Mouse (Mus musculus) cerebellum, adult 8-10 months (tissue): ENCODE measurements at regions not wholly inside any gene's neighbourhood (a gene's known extent, or its start where the extent isn't known, plus 50 kb on each side); places are given as distances from the start of the nearest gene placed in this dataset.
A peak's percentile ranks its signal among the peaks of the same experiment; 100 is the strongest.
"Not testable (repeated sequence)": the region's sequence is repeated elsewhere in the genome, so short reads cannot be mapped to it uniquely, and the experiment has no call there.

Source experiments
- DNase-seq: peaks from one replicate; pipeline ENCODE4 v3.0.0; 2022

GRCm38 (mm10) chr9:91059460-91059859, 302.8 kb upstream of the Zic4 start:
- no peak for DNase-seq

DNA sequence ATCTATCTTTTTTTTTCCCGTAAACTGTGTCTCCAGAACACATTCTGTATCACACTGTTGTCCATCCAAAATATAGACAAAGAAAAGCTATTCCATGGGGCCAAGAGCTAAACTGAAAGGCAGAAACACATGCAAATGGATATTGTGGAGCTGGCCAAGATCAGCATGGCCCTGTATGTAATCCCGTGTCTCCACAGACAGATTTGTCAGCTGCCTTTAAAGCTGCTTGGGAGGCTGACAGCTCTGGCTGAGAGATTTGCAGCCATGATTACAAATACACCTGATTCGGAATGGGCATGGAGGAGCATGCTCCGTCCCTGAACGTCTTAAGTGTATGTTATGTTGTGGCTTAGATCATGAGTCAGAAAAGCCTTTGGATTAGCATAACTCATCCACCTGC, 292.7 kb upstream of the Zic4 start:
- no peak for DNase-seq

- no peak for DNase-seq
These were observed 288.6 kb upstream of the Zic4 start for GRCm38 (mm10) chr9:91073366-91074174.

DNA sequence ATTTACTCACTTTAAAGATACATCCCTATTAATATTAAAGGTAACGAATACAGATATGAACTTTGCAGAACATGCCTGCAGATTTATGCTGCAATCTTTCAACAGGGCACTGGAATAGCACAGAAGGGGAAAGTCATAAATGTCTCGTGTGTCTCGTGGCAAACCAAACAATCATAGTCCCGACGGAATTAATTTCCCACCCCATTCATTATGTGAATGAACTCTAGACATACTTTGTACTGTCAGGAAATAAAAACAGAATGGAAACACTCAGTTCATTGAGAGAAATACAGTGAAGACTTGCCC, 288.1 kb upstream of the Zic4 start:
- DNase-seq: no peak

DNA sequence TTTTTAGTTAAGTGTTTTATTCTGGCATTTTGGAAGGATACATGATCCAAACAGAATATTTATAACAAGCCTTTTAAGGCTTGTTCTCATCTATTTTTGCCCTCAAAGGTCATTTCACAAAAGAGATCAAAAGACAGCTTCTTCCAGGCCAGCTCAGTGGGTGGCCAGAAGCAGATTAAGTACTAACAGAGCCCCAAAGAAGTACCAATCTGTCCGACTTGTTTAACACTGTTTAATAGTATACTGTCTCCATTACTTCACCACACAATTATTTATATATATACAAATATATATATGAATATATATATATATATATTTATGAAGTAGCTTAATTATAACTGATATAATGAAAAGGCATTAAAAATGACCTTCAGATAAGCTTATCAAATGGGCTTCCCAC, 284.7 kb upstream of the Zic4 start:
- DNase-seq: no peak

DNA sequence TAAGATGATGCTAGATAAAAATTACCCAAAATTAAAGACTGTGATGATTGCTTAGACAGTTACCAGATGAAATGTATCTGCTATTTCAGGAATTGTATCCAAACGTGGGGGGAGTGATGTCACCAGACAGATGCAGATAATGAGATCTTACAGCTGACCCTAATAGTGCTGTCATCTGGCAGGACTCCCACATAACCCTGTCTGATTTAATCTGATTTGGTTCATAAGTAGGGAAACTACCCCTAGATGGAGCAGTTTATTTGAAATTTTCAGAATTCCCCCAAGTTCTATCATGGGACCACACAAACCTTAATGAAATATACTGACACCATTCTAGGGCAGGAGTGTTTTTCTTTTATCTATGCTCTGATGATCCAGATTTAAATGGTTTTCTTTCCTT, 278.4 kb upstream of the Zic4 start:
- DNase-seq: no peak

DNA sequence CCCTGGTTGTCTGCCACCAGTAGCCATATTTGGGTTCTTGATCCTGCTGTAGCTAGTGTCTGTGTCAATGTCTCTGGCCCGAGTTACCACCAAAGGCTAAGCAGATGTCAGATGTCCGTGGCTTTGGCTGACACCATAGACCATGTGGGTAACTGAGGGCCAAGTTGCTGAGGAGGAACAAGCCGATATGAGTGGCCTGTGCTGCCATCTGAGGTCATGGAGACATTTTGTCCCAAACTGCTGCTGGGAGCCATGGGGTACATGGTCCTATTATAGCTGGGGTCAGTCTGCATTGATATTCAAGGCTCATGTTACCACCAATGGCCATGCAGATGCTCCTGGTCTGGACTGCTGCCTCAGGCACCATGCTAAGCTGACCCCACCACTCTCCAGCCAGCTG, 276.3 kb upstream of the Zic4 start:
- no peak for DNase-seq

DNA sequence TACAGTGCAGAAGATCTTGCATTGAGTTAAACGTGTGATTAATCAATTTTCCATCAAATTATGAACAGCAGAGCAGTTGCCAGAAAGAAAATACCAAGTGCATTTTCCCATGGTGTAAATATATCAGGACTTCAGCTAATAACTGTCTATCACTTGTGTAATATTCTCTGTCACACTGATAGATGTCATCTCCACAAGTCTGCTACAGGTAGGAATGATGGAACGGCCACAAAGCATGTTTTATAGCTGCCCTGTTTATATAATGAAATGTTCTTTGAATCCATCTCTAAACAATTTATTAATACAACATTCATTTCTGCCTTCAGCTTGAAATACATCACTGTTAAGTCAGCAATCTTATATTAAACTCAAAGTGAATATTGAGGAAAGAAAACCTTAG, 272.9 kb upstream of the Zic4 start:
- no peak for DNase-seq

GRCm38 (mm10) chr9:91091421-91092050, 270.7 kb upstream of the Zic4 start:
- DNase-seq: no peak

- no peak for DNase-seq
These were observed 260.4 kb upstream of the Zic4 start for GRCm38 (mm10) chr9:91101614-91102407.

DNA sequence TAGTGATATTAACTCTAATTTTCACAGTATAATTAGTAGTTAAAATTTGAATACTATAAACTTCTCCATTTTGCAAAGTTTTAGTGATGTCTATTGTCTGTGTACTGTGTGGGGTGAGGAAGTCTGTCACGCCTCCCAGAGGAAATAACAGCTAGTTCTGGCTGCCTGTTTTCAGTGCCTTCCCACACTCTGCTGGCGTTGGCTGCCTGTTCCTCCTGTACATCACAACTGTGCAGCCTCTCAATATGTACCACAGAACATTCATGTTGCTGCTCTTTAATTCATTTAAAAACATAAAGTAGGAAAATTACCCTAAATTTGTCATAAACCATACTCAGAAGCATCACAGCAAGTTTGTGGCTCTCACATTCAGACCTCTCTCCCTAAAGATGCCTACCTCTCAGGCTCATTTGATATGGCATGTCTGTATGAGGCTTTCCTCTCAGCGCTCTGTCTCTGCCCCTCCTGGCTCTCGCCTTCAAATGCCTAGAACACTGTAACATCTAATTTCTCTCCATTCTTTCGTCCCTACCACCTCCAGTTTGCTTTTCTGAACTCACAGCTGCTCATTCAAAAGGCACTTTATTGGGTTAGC, 239.7 kb upstream of the Zic4 start:
- peak; percentile 62 for DNase-seq

- DNase-seq: peak; percentile 57
These were observed 239.0 kb upstream of the Zic4 start for GRCm38 (mm10) chr9:91123208-91123607.

GRCm38 (mm10) chr9:91126630-91127245, 235.5 kb upstream of the Zic4 start:
- DNase-seq: peak; percentile 83

DNA sequence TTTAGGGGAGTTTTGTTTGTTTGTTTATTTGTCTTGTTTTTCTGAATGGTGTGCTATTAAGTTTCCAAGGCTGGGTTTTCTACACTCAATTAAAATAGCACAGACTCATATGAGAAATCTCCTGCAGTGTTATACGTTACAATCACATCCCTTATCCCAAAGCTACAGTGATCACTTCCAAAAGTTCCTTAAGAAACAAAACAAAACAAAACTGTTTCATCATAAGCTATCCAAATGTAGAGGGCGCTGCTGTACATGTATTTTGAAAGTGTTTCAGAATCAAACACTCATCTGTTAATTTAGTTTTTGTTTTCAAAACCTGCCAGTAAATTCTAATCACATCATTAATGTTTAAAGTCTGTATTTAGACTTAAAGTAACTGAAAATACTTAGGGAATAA, 233.7 kb upstream of the Zic4 start:
- not testable (repeated sequence) for DNase-seq

DNA sequence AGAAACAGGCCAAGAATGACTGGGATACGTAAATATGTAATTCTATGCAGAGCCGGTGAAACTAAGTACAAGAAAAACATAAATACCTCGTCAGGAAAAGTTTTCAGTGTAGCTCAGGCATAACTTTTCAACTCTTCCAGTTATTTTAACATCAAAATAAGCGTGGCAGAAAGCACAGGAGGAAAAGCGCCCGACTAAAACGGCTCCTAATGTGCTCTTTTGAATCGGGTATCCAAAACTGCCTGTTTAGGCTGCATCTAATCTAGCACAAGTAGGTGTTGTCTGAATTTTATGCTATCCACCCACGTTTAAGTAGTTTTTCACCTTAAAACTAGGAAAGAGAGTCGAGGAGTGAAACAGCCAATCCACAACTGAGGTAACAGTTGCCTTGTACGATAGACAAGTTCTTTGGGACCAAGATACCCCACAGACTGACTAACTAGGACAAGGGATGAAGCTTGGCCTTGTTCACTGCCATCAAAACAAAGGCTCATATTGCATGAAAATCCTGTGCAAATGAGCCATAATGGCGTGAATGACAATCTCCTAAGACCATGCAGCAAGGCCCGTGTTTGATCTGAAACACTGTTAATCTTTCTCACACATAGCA, 232.0 kb upstream of the Zic4 start:
- peak; percentile 54 for DNase-seq

GRCm38 (mm10) chr9:91131415-91132255, 230.6 kb upstream of the Zic4 start:
- peak; percentile 50 for DNase-seq

GRCm38 (mm10) chr9:91132531-91132930, 229.7 kb upstream of the Zic4 start:
- DNase-seq: no peak

DNA sequence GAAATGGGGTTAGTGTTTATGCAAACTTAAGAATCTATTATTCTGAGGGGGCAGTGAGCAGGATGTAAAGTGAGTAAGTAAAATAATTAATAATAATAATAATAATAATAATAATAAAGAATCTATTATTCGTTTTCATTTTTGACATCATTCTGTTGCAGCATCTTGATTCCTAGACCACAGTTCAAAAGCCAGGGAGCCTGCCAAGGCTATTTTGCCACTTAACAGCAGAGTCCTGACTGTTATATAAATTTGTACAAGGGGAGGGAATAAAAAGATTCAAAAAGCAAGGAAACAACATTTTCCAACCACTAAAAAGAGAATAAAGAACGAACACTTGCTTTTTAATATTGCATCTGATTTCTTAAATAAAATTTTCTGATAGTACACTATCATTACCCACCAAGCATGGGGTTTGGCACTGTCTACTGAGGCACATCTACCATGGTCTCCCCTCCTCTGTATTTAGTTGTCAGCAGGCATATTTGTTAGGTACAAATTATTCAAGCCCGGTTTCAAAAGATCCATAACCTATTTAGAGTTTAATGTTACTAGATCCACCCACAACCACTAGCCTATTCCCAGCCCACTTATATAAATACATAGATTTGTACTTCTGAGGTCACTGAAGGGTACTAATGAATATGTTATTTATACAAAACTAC, 228.8 kb upstream of the Zic4 start:
- no peak for DNase-seq

GRCm38 (mm10) chr9:91134325-91134724, 227.9 kb upstream of the Zic4 start:
- no peak for DNase-seq

GRCm38 (mm10) chr9:91135107-91135506, 227.1 kb upstream of the Zic4 start:
- DNase-seq: peak; percentile 44

DNA sequence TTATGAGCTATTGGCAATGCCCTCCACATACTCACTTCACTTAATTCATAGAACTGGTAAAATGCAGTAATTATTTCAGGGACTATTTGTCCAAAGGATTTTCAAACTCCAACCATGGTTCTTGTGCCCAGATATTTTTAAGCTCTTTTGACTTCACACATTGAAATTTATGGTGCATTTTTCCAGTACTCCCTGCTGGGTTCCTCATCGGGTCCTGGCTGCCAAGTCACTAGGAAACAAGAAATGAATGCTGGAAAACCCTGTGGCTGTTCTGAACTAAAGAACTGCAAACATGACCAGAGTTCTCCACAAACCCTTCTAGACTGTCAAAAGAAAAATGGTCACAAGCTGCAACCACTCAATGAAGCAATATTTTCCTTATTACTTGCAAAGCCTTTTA, 221.6 kb upstream of the Zic4 start:
- peak; percentile 69 for DNase-seq
